Mouse (Mus musculus) cerebellum, postnatal 4 days (tissue): ENCODE results near the gene E130308A19Rik.

Experiments used
- DNase-seq, 2 experiments: peaks; one replicate each; pipeline ENCODE4 v3.0.0; 2022; ENCODE audit warnings: low spot score in 2 of 2, mixed read lengths in 1 of 2

Gene E130308A19Rik

GRCm38 (mm10) chr4:59625998-59626910 is at the start of gene E130308A19Rik:
Gene E130308A19Rik (plus strand): TSS chr4:59626211.
- peak; percentile 47 to 75 for DNase-seq

GRCm38 (mm10) chr4:59580495-59581281 is 45.3 kb upstream of the E130308A19Rik start:
- DNase-seq = peak in 1 of 2 experiments; percentile 25

GRCm38 (mm10) chr4:59581314-59582185 is 44.5 kb upstream of the E130308A19Rik start, which contains the start of gene Hsdl2:
Gene Hsdl2 (plus strand): TSS chr4:59581563.
- peak; percentile 84 to 96 for DNase-seq

- DNase-seq = no peak
These were observed 43.8 kb upstream of the E130308A19Rik start for GRCm38 (mm10) chr4:59582186-59582585.

DNA sequence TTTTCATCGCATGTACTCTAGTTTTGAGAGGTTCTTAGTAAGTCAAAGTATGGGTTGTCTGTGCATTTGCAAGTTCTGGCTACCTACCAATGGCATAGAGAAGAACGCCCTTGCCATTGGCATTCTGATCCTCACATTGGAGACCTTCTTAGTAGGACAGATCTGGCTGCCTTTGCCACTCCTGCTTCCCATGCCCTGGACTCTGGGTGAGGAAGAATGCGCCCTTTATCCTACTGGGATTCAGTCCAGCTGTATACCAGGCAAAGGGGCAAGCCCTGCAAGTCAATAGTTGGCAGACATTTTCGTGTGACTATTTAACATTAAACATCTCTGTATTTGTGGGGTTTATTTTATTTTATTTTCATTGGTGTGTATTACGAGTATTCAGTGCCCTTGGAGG is 40.9 kb upstream of the E130308A19Rik start:
- DNase-seq = no peak

- DNase-seq = no peak
These were observed 38.7 kb upstream of the E130308A19Rik start for GRCm38 (mm10) chr4:59587215-59587871.

- DNase-seq = no peak
These were observed 38.2 kb upstream of the E130308A19Rik start for GRCm38 (mm10) chr4:59587872-59588226.

DNA sequence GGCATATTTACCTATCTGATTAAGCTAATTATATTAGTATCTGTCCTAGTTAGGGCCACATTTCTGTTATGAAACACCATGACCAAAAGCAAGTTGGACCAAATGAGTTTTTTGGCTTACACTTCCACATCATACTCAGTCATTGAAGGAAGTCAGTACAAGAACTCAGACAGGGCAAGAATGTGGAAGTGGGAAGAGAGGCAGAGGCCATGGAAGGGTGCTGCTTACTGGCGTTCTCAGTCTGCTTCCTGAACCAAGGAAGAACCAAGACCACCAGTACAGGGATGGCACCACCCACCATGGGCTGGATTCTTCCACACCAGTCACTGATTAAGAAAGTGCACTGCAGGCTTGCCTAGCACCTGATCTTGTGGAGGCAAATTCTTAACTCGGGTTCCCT is 31.4 kb upstream of the E130308A19Rik start:
- DNase-seq = no peak

DNA sequence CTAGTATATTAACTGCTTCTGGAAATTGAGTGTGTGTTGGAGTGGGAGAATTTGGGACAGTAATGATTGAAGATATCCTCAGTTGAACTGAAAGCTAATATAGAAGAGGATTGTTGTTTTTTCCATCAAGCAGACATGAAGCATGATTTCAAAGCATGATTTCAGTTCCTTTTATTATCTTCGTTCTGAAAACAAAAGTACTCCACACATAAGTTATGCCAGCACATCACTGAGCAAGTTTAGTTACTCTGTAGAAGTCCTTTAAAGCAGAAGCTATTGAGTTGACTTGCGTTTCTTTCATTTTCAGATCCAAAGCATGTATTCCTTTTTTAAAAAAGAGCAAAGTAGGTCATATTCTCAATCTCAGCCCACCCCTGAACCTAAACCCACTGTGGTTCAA is 29.5 kb upstream of the E130308A19Rik start:
- no peak for DNase-seq

DNA sequence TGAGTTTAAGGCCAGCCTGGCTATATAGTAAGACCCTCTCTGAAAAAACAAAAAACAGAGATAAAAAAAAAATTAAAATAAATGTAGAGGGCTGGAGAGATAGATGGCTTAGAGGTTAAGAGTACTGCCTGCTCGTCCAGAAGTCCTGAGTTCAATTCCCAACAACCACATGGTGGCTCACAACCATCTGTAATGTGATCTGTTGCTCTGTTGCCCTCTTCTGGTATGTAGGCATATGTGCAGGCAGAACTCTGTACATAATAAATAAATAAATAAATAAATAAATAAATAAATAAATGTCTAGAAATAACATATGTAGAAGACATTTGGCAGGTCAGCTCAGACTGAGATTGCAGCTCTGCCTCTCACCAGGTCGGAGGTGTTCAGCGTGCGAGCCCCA is 23.3 kb upstream of the E130308A19Rik start:
- DNase-seq = no peak

DNA sequence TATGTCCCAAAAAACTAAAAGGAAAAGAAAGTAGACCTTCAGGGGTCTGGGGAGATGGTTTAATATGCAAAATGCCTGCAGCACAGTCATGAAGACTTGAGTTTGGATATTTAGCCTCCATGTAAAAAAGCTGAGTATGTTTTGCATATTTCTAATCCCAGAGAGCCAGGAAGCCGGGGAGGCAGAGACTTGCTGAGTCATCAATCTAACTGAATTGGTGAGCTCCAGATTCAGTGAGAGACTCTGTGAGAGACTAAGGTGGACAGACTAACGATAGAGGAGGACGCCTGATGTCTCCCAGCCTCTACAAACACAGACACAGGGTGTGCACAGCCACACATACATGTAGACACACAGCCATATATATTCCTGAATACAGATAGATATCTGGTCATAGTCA is 21.1 kb upstream of the E130308A19Rik start:
- DNase-seq = no peak

- no peak for DNase-seq
These were observed 20.5 kb upstream of the E130308A19Rik start for GRCm38 (mm10) chr4:59605501-59605900.

DNA sequence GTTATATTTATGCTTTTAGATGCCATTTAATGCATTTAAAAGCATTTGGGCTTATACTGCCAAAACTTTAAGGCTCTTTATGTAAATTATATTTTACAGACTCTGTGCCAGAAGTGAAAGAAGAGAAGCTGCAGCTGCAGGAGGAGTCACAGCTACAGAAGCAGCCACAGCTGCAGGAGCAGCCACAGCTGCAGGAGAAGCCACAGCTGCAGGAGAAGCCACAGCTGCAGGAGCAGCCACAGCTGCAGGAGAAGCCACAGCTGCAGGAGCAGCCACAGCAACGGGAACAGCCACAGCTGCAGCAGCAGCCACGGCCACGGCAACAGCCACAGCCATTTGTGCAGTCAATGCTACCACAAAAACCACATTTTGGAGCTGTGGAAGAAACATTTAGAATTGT is 15.6 kb upstream of the E130308A19Rik start:
- no peak for DNase-seq

DNA sequence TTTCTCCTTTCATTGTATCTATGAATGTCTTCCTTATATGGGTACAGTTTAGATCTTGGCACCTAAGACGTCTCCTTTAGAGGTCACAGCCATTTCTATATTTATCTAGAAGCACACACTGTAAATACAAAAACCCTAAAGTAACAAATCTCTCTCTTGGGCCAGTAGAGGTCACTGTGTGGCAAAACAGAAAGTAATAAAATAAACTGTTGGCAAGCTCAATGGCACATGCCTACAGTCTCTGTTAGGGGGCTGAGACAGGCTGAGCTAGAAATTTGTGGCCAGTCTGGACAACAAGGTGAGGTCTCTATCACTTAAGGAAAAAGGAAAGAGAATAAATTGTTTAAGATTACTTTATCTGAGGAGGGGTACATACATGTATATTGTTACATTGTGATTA is 11.0 kb upstream of the E130308A19Rik start:
- no peak for DNase-seq

DNA sequence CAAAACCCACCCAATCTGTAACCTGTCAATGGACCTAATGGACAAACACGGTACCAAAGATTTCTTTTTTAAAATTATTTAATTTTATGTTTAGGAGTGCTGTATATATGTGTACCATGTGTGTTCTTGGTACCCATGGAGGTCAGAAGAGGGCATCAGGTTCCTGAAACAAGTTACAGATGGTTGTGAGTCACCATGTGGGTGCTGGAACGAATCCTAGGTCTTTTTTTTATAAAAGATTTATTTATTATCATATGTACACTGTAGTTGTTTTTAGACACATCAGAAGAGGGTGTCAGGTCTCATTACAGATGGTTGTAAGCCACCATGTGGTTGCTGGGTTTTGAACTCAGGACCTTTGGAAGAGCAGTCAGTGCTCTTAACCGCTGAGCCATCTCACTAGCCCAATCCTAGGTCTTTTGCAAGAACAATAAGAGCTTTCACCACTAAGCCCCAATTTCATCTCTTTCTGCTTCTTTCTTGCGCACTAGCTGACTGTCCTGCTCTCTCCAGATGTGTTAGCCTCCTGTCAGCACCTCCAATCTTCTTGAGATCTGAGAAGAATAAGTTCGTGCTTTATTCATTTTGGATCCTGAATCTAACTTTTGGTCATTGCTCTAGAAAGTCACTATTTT is 6.3 kb upstream of the E130308A19Rik start:
- no peak for DNase-seq

- DNase-seq = no peak
These were observed 374 bp upstream of the E130308A19Rik start for GRCm38 (mm10) chr4:59625676-59625997.

- DNase-seq = no peak
These were observed 2.2 kb downstream of the E130308A19Rik start for GRCm38 (mm10) chr4:59628255-59628654.

GRCm38 (mm10) chr4:59629076-59629874 is 3.3 kb downstream of the E130308A19Rik start:
- DNase-seq = no peak

DNA sequence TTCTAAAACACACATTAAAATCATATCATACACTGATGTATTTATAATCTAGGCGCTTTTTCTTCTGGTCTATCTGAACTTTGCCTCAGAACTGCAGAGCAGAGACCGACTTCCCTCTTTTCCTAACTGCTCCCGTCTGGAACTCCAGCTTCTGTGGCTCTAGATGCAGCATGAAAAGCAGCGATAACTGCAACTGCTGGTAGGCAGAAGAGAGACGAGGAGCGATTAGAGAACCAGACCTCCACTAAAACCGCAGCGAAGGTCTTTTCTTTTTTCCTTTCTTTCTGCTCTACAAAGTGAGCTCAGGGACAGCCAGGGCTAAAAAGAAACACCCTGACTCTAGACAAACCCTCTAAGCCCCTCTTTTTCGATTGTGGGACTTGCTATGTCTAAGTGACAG is 4.1 kb downstream of the E130308A19Rik start:
- no peak for DNase-seq

GRCm38 (mm10) chr4:59634532-59634931 is 8.5 kb downstream of the E130308A19Rik start:
- no peak for DNase-seq
